Comparison of ENCODE assay signal across 8 mouse cellular contexts in genomic region chr1:165589280-165590048, GRCm38 (mm10). TPM values are rescaled to one million over a fixed set of nuclear protein-coding genes. Genes with fewer than 3 reads are reported as not detected.
DNase-seq lines count a peak whose midpoint lies in the region; ATAC-seq and TF ChIP-seq lines count a peak whose summit lies in the region.

No protein-coding gene starts in this region.

- H3K27ac ChIP-seq in midbrain, embryonic 15.5 days: no peak overlapping the region
- no peak overlapping the region for H3K27ac ChIP-seq in midbrain, embryonic 11.5 days (ENCODE audit: low read depth, low read length)
- H3K27ac ChIP-seq in embryonic facial prominence, embryonic 14.5 days (replicated peaks; ENCODE audit: low read depth, low read length): peak overlapping the region; percentile 48
- H3K27ac ChIP-seq in limb, embryonic 14.5 days (replicated peaks; ENCODE audit: low read depth, low read length): 0 out of 2 replicates have a peak overlapping the region, but pooled peaks have one; percentile 19
- peak overlapping the region; percentile 63 for H3K27ac ChIP-seq in stomach, embryonic 16.5 days (ENCODE audit: low read length)

- ATAC-seq in midbrain, embryonic 15.5 days (replicated peaks): peak; percentile 25; the same call in 1 of the 2 replicates
- ATAC-seq in midbrain, embryonic 11.5 days (ENCODE audit: low FRiP score): no peak
- ATAC-seq in embryonic facial prominence, embryonic 14.5 days (ENCODE audit: low read depth): peak; percentile 58; the same call in 1 of the 2 replicates
- no peak for ATAC-seq in limb, embryonic 14.5 days (ENCODE audit: low FRiP score, low read depth)
- ATAC-seq in stomach, embryonic 16.5 days (ENCODE audit: insufficient read depth, low FRiP score): peak; percentile 70

- no peak overlapping the region for H3K4me3 ChIP-seq in midbrain, embryonic 15.5 days
- no peak overlapping the region for H3K4me3 ChIP-seq in midbrain, embryonic 11.5 days (ENCODE audit: low read depth, low read length)
- H3K4me3 ChIP-seq in embryonic facial prominence, embryonic 14.5 days (ENCODE audit: low read depth, low read length): no peak overlapping the region
- no peak overlapping the region for H3K4me3 ChIP-seq in limb, embryonic 14.5 days (replicated peaks; ENCODE audit: low read length)
- no peak overlapping the region for H3K4me3 ChIP-seq in stomach, embryonic 16.5 days (replicated peaks; ENCODE audit: low read length)

- H3K27me3 ChIP-seq in midbrain, embryonic 15.5 days (replicated peaks): no peaks in the 10 kb centered on the region
- no peaks in the 10 kb centered on the region for H3K27me3 ChIP-seq in midbrain, embryonic 11.5 days (ENCODE audit: control insufficient read depth, insufficient read depth, low read length)
- H3K27me3 ChIP-seq in embryonic facial prominence, embryonic 14.5 days (replicated peaks; ENCODE audit: control insufficient read depth, insufficient read depth, low read length): no peaks in the 10 kb centered on the region
- H3K27me3 ChIP-seq in limb, embryonic 14.5 days (ENCODE audit: control insufficient read depth, insufficient read depth, low read length): no peaks in the 10 kb centered on the region
- H3K27me3 ChIP-seq in stomach, embryonic 16.5 days (ENCODE audit: control insufficient read depth, insufficient read depth, low read length): no peaks in the 10 kb centered on the region

- H3K9me3 ChIP-seq in midbrain, embryonic 15.5 days: no peaks in the 10 kb centered on the region
- no peaks in the 10 kb centered on the region for H3K9me3 ChIP-seq in midbrain, embryonic 11.5 days (ENCODE audit: control insufficient read depth, low read length)
- no peaks in the 10 kb centered on the region for H3K9me3 ChIP-seq in embryonic facial prominence, embryonic 14.5 days (ENCODE audit: control insufficient read depth, low read length)
- no peaks in the 10 kb centered on the region for H3K9me3 ChIP-seq in limb, embryonic 14.5 days (ENCODE audit: control insufficient read depth, low read length)
- no peaks in the 10 kb centered on the region for H3K9me3 ChIP-seq in stomach, embryonic 16.5 days (replicated peaks; ENCODE audit: control insufficient read depth, low read length)

- no peak overlapping the region for H3K9ac ChIP-seq in midbrain, embryonic 15.5 days
- no peak overlapping the region for H3K9ac ChIP-seq in midbrain, embryonic 11.5 days (ENCODE audit: low read length)
- 0 out of 2 replicates have a peak overlapping the region, but pooled peaks have one; percentile 1 for H3K9ac ChIP-seq in embryonic facial prominence, embryonic 14.5 days (ENCODE audit: low read depth, low read length)
- H3K9ac ChIP-seq in limb, embryonic 14.5 days (ENCODE audit: low read depth, low read length, severe bottlenecking): no peak overlapping the region
- H3K9ac ChIP-seq in stomach, embryonic 16.5 days (ENCODE audit: low read length): peak overlapping the region; percentile 16; the same call in 1 of the 2 replicates

- peaks cover 17% of the 10 kb centered on the region for H3K36me3 ChIP-seq in midbrain, embryonic 15.5 days (replicated peaks)
- peaks cover 7% of the 10 kb centered on the region; the same call in 1 of the 2 replicates for H3K36me3 ChIP-seq in midbrain, embryonic 11.5 days (ENCODE audit: control insufficient read depth, insufficient read depth, low read length)
- H3K36me3 ChIP-seq in embryonic facial prominence, embryonic 14.5 days (ENCODE audit: control insufficient read depth, insufficient read depth, low read length): peaks cover 37% of the 10 kb centered on the region
- peaks cover 39% of the 10 kb centered on the region for H3K36me3 ChIP-seq in limb, embryonic 14.5 days (ENCODE audit: control insufficient read depth, insufficient read depth, low read length)
- H3K36me3 ChIP-seq in stomach, embryonic 16.5 days (ENCODE audit: control insufficient read depth, insufficient read depth, low read length): no peaks in the 10 kb centered on the region

- intact Hi-C loops in heart, postnatal 14 days (cut with DNase I): no loop called here

- H3K4me2 ChIP-seq in midbrain, embryonic 15.5 days: no peak overlapping the region
- no peak overlapping the region for H3K4me2 ChIP-seq in midbrain, embryonic 11.5 days
- H3K4me2 ChIP-seq in embryonic facial prominence, embryonic 14.5 days (ENCODE audit: low read depth, low read length): no peak overlapping the region
- no peak overlapping the region for H3K4me2 ChIP-seq in limb, embryonic 14.5 days (replicated peaks; ENCODE audit: low read depth, low read length, severe bottlenecking)
- no peak overlapping the region for H3K4me2 ChIP-seq in stomach, embryonic 16.5 days (ENCODE audit: low read depth, low read length)

- no peak for TF ChIP-seq POLR2A in limb, embryonic 14.5 days (IDR thresholded peaks at IDR 0.05; ENCODE audit: borderline replicate concordance, extremely low read depth, insufficient read depth, insufficient read length)

- no peak for DNase-seq in midbrain, embryonic 11.5 days (ENCODE audit: low spot score, missing footprints)
- peak; percentile 81 for DNase-seq in embryonic facial prominence, embryonic 14.5 days (ENCODE audit: low spot score)
- DNase-seq in heart, postnatal 14 days: peak; percentile 61 to 66
- peak; percentile 48 for DNase-seq in limb, embryonic 14.5 days (ENCODE audit: low spot score)
- no peak for DNase-seq in right cerebral cortex, adult 2 months (ENCODE audit: low spot score in 2 of 2)
- no peak for DNase-seq in urinary bladder, adult 18-20 months (ENCODE audit: low spot score in 2 of 2)

- WGBS in midbrain, embryonic 15.5 days: 65% methylated on average over 10 of the region's 10 CpGs
- WGBS in midbrain, embryonic 11.5 days: 66% methylated on average over 10 of the region's 10 CpGs
- 30% methylated on average over 10 of the region's 10 CpGs for WGBS in embryonic facial prominence, embryonic 14.5 days
- 46% methylated on average over 10 of the region's 10 CpGs for WGBS in limb, embryonic 14.5 days
- WGBS in stomach, embryonic 16.5 days: 27% methylated on average over 10 of the region's 10 CpGs

- H3K4me1 ChIP-seq in midbrain, embryonic 15.5 days: no peaks in the 10 kb centered on the region
- no peaks in the 10 kb centered on the region for H3K4me1 ChIP-seq in midbrain, embryonic 11.5 days (ENCODE audit: control insufficient read depth, insufficient read depth, low read length)
- H3K4me1 ChIP-seq in embryonic facial prominence, embryonic 14.5 days (ENCODE audit: control insufficient read depth, insufficient read depth, low read length): peaks cover 5% of the 10 kb centered on the region; the same call in 1 of the 2 replicates
- no peaks in the 10 kb centered on the region for H3K4me1 ChIP-seq in limb, embryonic 14.5 days (ENCODE audit: control insufficient read depth, insufficient read depth, low read length)
- H3K4me1 ChIP-seq in stomach, embryonic 16.5 days (ENCODE audit: control insufficient read depth, insufficient read depth, low read length): peaks cover 33% of the 10 kb centered on the region

RNA-seq across cellular contexts. Expression of gene Mpzl1, which starts 44.9 kb away (rescaled TPM):
- polyA plus RNA-seq in midbrain, embryonic 15.5 days (2015; fragmentation: Nextera tagmentation; extraction: Ambion mirVana): 156 and 168 TPM in 2 replicates
- 141 and 144 TPM in 2 replicates for polyA plus RNA-seq in midbrain, embryonic 11.5 days (2014; fragmentation: Nextera tagmentation; extraction: Ambion mirVana)
- polyA plus RNA-seq in embryonic facial prominence, embryonic 14.5 days (2014; fragmentation: Nextera tagmentation; extraction: Ambion mirVana): 157 and 170 TPM in 2 replicates
- 10 to 100 TPM; 33.3 to 34.1 TPM for total RNA-seq in heart, postnatal 14 days (2021)
- polyA plus RNA-seq in limb, embryonic 14.5 days (2012; rRNA removed): 192 and 214 TPM in 2 replicates
- 196 and 209 TPM in 2 replicates for polyA plus RNA-seq in limb, embryonic 14.5 days (2014; fragmentation: Nextera tagmentation; extraction: Ambion mirVana)
- 140 and 149 TPM in 2 replicates for polyA plus RNA-seq in stomach, embryonic 16.5 days (2015; fragmentation: Nextera tagmentation; extraction: Ambion mirVana)

Comparison
In these comparisons a context has a peak if more than half of its experiments do, and no peak if none do; other contexts are left out.
1. ATAC-seq: peak in midbrain, embryonic 15.5 days (single experiment), embryonic facial prominence, embryonic 14.5 days (single experiment) and stomach, embryonic 16.5 days (single experiment); none in midbrain, embryonic 11.5 days (single experiment) and limb, embryonic 14.5 days (single experiment).
2. H3K27ac ChIP-seq: peak in embryonic facial prominence, embryonic 14.5 days (single experiment), limb, embryonic 14.5 days (single experiment) and stomach, embryonic 16.5 days (single experiment); none in midbrain, embryonic 15.5 days (single experiment) and midbrain, embryonic 11.5 days (single experiment).
3. H3K9ac ChIP-seq: peak in embryonic facial prominence, embryonic 14.5 days (single experiment) and stomach, embryonic 16.5 days (single experiment); none in midbrain, embryonic 15.5 days (single experiment), midbrain, embryonic 11.5 days (single experiment) and limb, embryonic 14.5 days (single experiment).
4. DNase-seq: peak in embryonic facial prominence, embryonic 14.5 days (single experiment), heart, postnatal 14 days (2 of 2) and limb, embryonic 14.5 days (single experiment); none in midbrain, embryonic 11.5 days (single experiment), right cerebral cortex, adult 2 months (0 of 2) and urinary bladder, adult 18-20 months (0 of 2).